9 mouse cellular contexts compared by ENCODE assay signal in genomic region chr1:88212341-88213045, GRCm38 (mm10). TPM values are rescaled to one million over a fixed set of nuclear protein-coding genes. Genes with fewer than 3 reads are reported as not detected.
DNase-seq lines count a peak whose midpoint lies in the region; ATAC-seq and TF ChIP-seq lines count a peak whose summit lies in the region.
"Had no signal": no experiment of that assay in that cellular context is flagged by ENCODE, and none has a peak within 500 bp of the region (broad histone marks: within the 10 kb centered on the region; RNA-seq: fewer than 3 reads in every experiment).

No protein-coding gene starts in this region.

- H3K36me3 ChIP-seq in lung, postnatal 0 days (ENCODE audit: insufficient read depth, low read length) = no peaks in the 10 kb centered on the region
- H3K36me3 ChIP-seq in forebrain, embryonic 12.5 days (replicated peaks) = no peaks in the 10 kb centered on the region
- no peaks in the 10 kb centered on the region for H3K36me3 ChIP-seq in hindbrain, postnatal 0 days (ENCODE audit: insufficient read depth, low read length)
- peaks cover 8% of the 10 kb centered on the region for H3K36me3 ChIP-seq in small intestine, adult 2 months (ENCODE audit: control insufficient read depth, insufficient read depth, low read length)
- H3K36me3 ChIP-seq: midbrain, embryonic 12.5 days had no signal

- no peaks in the 10 kb centered on the region for H3K27me3 ChIP-seq in lung, postnatal 0 days (replicated peaks; ENCODE audit: insufficient read depth, low read length)
- no peaks in the 10 kb centered on the region for H3K27me3 ChIP-seq in forebrain, embryonic 12.5 days
- H3K27me3 ChIP-seq in hindbrain, postnatal 0 days (ENCODE audit: insufficient read depth, low read length) = no peaks in the 10 kb centered on the region
- H3K27me3 ChIP-seq in small intestine, adult 2 months (ENCODE audit: control insufficient read depth, insufficient read depth, low read length) = no peaks in the 10 kb centered on the region
- H3K27me3 ChIP-seq: midbrain, embryonic 12.5 days had no signal

- TF ChIP-seq EP300 in lung, postnatal 0 days (IDR thresholded peaks at IDR 0.05) = no peak

- no peak overlapping the region for H3K4me2 ChIP-seq in lung, postnatal 0 days (replicated peaks; ENCODE audit: low read depth, low read length)
- no peak overlapping the region for H3K4me2 ChIP-seq in forebrain, embryonic 12.5 days
- H3K4me2 ChIP-seq in hindbrain, postnatal 0 days (ENCODE audit: low read depth, low read length) = no peak overlapping the region
- H3K4me2 ChIP-seq: midbrain, embryonic 12.5 days had no signal

- TF ChIP-seq POLR2A in small intestine, adult 2 months (IDR thresholded peaks at IDR 0.05; ENCODE audit: low read depth, low read length) = no peak

- no peak for TF ChIP-seq CTCF in lung, postnatal 0 days (IDR thresholded peaks at IDR 0.05)
- no peak for TF ChIP-seq CTCF in hindbrain, postnatal 0 days (IDR thresholded peaks at IDR 0.05; ENCODE audit: low read depth)
- TF ChIP-seq CTCF in small intestine, adult 2 months (IDR thresholded peaks at IDR 0.05; ENCODE audit: extremely low read depth, insufficient read length, insufficient replicate concordance, low read depth, low read length) = no peak

- H3K27ac ChIP-seq in lung, postnatal 0 days (ENCODE audit: low read length) = no peak overlapping the region
- H3K27ac ChIP-seq in forebrain, embryonic 12.5 days = no peak overlapping the region
- no peak overlapping the region for H3K27ac ChIP-seq in hindbrain, postnatal 0 days
- peak overlapping the region; percentile 67 for H3K27ac ChIP-seq in small intestine, adult 2 months (ENCODE audit: insufficient read depth, low read depth, low read length)
- H3K27ac ChIP-seq: midbrain, embryonic 12.5 days had no signal

- peak; percentile 21 for DNase-seq in lung, postnatal 0 days (ENCODE audit: low spot score)
- DNase-seq in lung, adult 18-20 months = no peak
- peak; percentile 23 for DNase-seq in hindbrain, postnatal 0 days (ENCODE audit: low spot score)
- no peak for DNase-seq in spleen, postnatal 10 days (ENCODE audit: low spot score in 2 of 2)
- DNase-seq in thymus, postnatal 14 days = no peak
- DNase-seq in T-cell, adult 2 months (ENCODE audit: low spot score) = no peak

- no peaks in the 10 kb centered on the region for H3K4me1 ChIP-seq in lung, postnatal 0 days (ENCODE audit: insufficient read depth, low read depth, low read length)
- H3K4me1 ChIP-seq in forebrain, embryonic 12.5 days = no peaks in the 10 kb centered on the region
- H3K4me1 ChIP-seq in hindbrain, postnatal 0 days (ENCODE audit: insufficient read depth, low read length) = no peaks in the 10 kb centered on the region
- H3K4me1 ChIP-seq in small intestine, adult 2 months (ENCODE audit: control insufficient read depth, insufficient read depth, insufficient read length, low read length) = peaks cover 22% of the 10 kb centered on the region
- H3K4me1 ChIP-seq: midbrain, embryonic 12.5 days had no signal

- peak; percentile 11; the same call in 1 of the 2 replicates for ATAC-seq in lung, postnatal 0 days
- peak; percentile 22 for ATAC-seq in forebrain, embryonic 12.5 days (ENCODE audit: low FRiP score)
- peak; percentile 28 for ATAC-seq in hindbrain, postnatal 0 days

- H3K9me3 ChIP-seq in lung, postnatal 0 days (ENCODE audit: low read length) = peaks cover 52% of the 10 kb centered on the region
- peaks cover 59% of the 10 kb centered on the region for H3K9me3 ChIP-seq in forebrain, embryonic 12.5 days
- H3K9me3 ChIP-seq in hindbrain, postnatal 0 days (ENCODE audit: low read length) = peaks cover 59% of the 10 kb centered on the region

- WGBS in lung, postnatal 0 days = 60% methylated on average over 8 of the region's 8 CpGs
- WGBS in forebrain, embryonic 12.5 days = 64% methylated on average over 8 of the region's 8 CpGs
- WGBS in hindbrain, postnatal 0 days = 62% methylated on average over 8 of the region's 8 CpGs
- 47% methylated on average over 8 of the region's 8 CpGs for WGBS in small intestine, adult 2 months

- no peak overlapping the region for H3K9ac ChIP-seq in lung, postnatal 0 days (replicated peaks; ENCODE audit: low read depth)
- H3K9ac ChIP-seq in forebrain, embryonic 12.5 days = no peak overlapping the region
- H3K9ac ChIP-seq in hindbrain, postnatal 0 days (replicated peaks; ENCODE audit: low read length) = no peak overlapping the region
- H3K9ac ChIP-seq: midbrain, embryonic 12.5 days had no signal

- H3K4me3 ChIP-seq in lung, postnatal 0 days (ENCODE audit: low read depth, low read length) = no peak overlapping the region
- no peak overlapping the region for H3K4me3 ChIP-seq in forebrain, embryonic 12.5 days (replicated peaks)
- no peak overlapping the region for H3K4me3 ChIP-seq in hindbrain, postnatal 0 days (ENCODE audit: low read length)
- peak overlapping the region; percentile 31 for H3K4me3 ChIP-seq in small intestine, adult 2 months (ENCODE audit: low read depth, low read length)
- H3K4me3 ChIP-seq: midbrain, embryonic 12.5 days had no signal

RNA-seq across cellular contexts. Expression of gene Ugt1a1, which starts 0.7 kb away (rescaled TPM):
- polyA plus RNA-seq in lung, postnatal 0 days (2015; fragmentation: Nextera tagmentation; extraction: Ambion mirVana) = 0.21 and 0.26 TPM in 2 replicates
- not detected in 2 replicates for polyA plus RNA-seq in forebrain, embryonic 12.5 days (2016; fragmentation: Nextera tagmentation; extraction: Ambion mirVana)
- 0.42 TPM in 1 of 2 replicates, not detected in the other for total RNA-seq in hindbrain, postnatal 0 days (2014; rRNA removed)
- 0.09 TPM in 1 of 2 replicates, not detected in the other for polyA plus RNA-seq in hindbrain, postnatal 0 days (2015; fragmentation: Nextera tagmentation; extraction: Ambion mirVana)
- polyA plus RNA-seq in small intestine, adult 2 months (2012; rRNA removed) = 21.8 and 88.2 TPM in 2 replicates
- polyA plus RNA-seq: midbrain, embryonic 12.5 days had no signal

RNA-seq across cellular contexts. Expression of gene Dnajb3, which starts 6.9 kb away (rescaled TPM):
- 2.7 and 3.8 TPM in 2 replicates for polyA plus RNA-seq in lung, postnatal 0 days (2015; fragmentation: Nextera tagmentation; extraction: Ambion mirVana)
- polyA plus RNA-seq in forebrain, embryonic 12.5 days (2016; fragmentation: Nextera tagmentation; extraction: Ambion mirVana) = 12.6 and 14.4 TPM in 2 replicates
- total RNA-seq in hindbrain, postnatal 0 days (2014; rRNA removed) = 4.7 and 7.5 TPM in 2 replicates
- polyA plus RNA-seq in hindbrain, postnatal 0 days (2015; fragmentation: Nextera tagmentation; extraction: Ambion mirVana) = 8.6 and 11.7 TPM in 2 replicates
- 2.7 and 5.3 TPM in 2 replicates for polyA plus RNA-seq in small intestine, adult 2 months (2012; rRNA removed)

RNA-seq across cellular contexts. Expression of gene Ugt1a2, which starts 12.1 kb away (rescaled TPM):
- 0.08 and 0.11 TPM in 2 replicates for polyA plus RNA-seq in lung, postnatal 0 days (2015; fragmentation: Nextera tagmentation; extraction: Ambion mirVana)
- not detected in 2 replicates for polyA plus RNA-seq in forebrain, embryonic 12.5 days (2016; fragmentation: Nextera tagmentation; extraction: Ambion mirVana)
- not detected in 2 replicates for total RNA-seq in hindbrain, postnatal 0 days (2014; rRNA removed)
- not detected in 2 replicates for polyA plus RNA-seq in hindbrain, postnatal 0 days (2015; fragmentation: Nextera tagmentation; extraction: Ambion mirVana)
- 0.09 and 0.38 TPM in 2 replicates for polyA plus RNA-seq in small intestine, adult 2 months (2012; rRNA removed)

RNA-seq across cellular contexts. Expression of gene Mroh2a, which starts 14.3 kb away (rescaled TPM):
- polyA plus RNA-seq in lung, postnatal 0 days (2015; fragmentation: Nextera tagmentation; extraction: Ambion mirVana) = 0.15 and 0.43 TPM in 2 replicates
- 1.4 and 1.7 TPM in 2 replicates for polyA plus RNA-seq in forebrain, embryonic 12.5 days (2016; fragmentation: Nextera tagmentation; extraction: Ambion mirVana)
- 0.16 TPM in 1 of 2 replicates, not detected in the other for total RNA-seq in hindbrain, postnatal 0 days (2014; rRNA removed)
- polyA plus RNA-seq in hindbrain, postnatal 0 days (2015; fragmentation: Nextera tagmentation; extraction: Ambion mirVana) = 0.23 and 0.55 TPM in 2 replicates
- 0.11 and 0.35 TPM in 2 replicates for polyA plus RNA-seq in small intestine, adult 2 months (2012; rRNA removed)

RNA-seq across cellular contexts. Expression of gene Ugt1a5, which starts 46.7 kb away (rescaled TPM):
- polyA plus RNA-seq in lung, postnatal 0 days (2015; fragmentation: Nextera tagmentation; extraction: Ambion mirVana) = not detected in 2 replicates
- not detected in 2 replicates for polyA plus RNA-seq in forebrain, embryonic 12.5 days (2016; fragmentation: Nextera tagmentation; extraction: Ambion mirVana)
- total RNA-seq in hindbrain, postnatal 0 days (2014; rRNA removed) = 0.26 TPM in 1 of 2 replicates, not detected in the other
- not detected in 2 replicates for polyA plus RNA-seq in hindbrain, postnatal 0 days (2015; fragmentation: Nextera tagmentation; extraction: Ambion mirVana)
- polyA plus RNA-seq in small intestine, adult 2 months (2012; rRNA removed) = 0.28 and 0.34 TPM in 2 replicates
- polyA plus RNA-seq: midbrain, embryonic 12.5 days had no signal

Comparison
In these comparisons a context has a peak if more than half of its experiments do, and no peak if none do; other contexts are left out.
1. DNase-seq: peak in lung, postnatal 0 days (single experiment) and hindbrain, postnatal 0 days (single experiment); none in lung, adult 18-20 months (0 of 2), spleen, postnatal 10 days (0 of 2), thymus, postnatal 14 days (single experiment) and T-cell, adult 2 months (single experiment).
2. RNA of gene Ugt1a1, which starts 0.7 kb away (polyA plus RNA-seq): 21.8 to 88.2 TPM in small intestine, adult 2 months; 0.21 to 0.26 TPM in lung, postnatal 0 days, 0.09 TPM in hindbrain, postnatal 0 days and not detected in forebrain, embryonic 12.5 days; every median in the first group is over 10 times any median in the second.
3. Peak in every context shown above with its lines, with median percentiles within 50 percentile points of each other: ATAC-seq.